Mouse (Mus musculus): ENCODE results near the gene Tmem214. TPM values are rescaled to one million over a fixed set of nuclear protein-coding genes. Genes with fewer than 3 reads are reported as not detected.

Gene Tmem214
- polyA plus RNA-seq, 1 experiment from 2014 or later: 72.5 TPM

GRCm38 (mm10) chr5:30917891-30918670 lies 50.3 kb downstream of the Tmem214 start:
- Histone ChIP-seq H3K9me3 (ENCODE audit: low read depth, low read length) (no peaks in the 10 kb centered on the region), H3K36me3 (ENCODE audit: insufficient read depth) (peaks cover 45% of the 10 kb centered on the region), H3K4me1 (ENCODE audit: insufficient read depth) (peaks cover 9% of the 10 kb centered on the region; the same call in 1 of the 2 replicates), H3K4me3 (ENCODE audit: low read depth, low read length) (no peak overlapping the region), H3K27me3 (ENCODE audit: insufficient read depth, low read length) (no peaks in the 10 kb centered on the region), H3K27ac (ENCODE audit: low read depth) (no peak overlapping the region), H3K4me2 (no peak overlapping the region), H3K9ac (no peak overlapping the region)
- TF ChIP-seq CTCF (IDR thresholded peaks at IDR 0.05; ENCODE audit: low read depth): no peak
- DNase-seq (no peak), ATAC-seq (ENCODE audit: insufficient read depth) (no peak)
- 89% methylated on average over 31 of the region's 31 CpGs for WGBS

GRCm38 (mm10) chr5:30918691-30919090 lies 50.9 kb downstream of the Tmem214 start:
- Histone ChIP-seq H3K4me1 (ENCODE audit: insufficient read depth) (0 out of 2 replicates have a peak, but pooled peaks cover 6% of the 10 kb centered on the region), H3K4me3 (ENCODE audit: low read depth, low read length) (no peak overlapping the region), H3K27me3 (ENCODE audit: insufficient read depth, low read length) (no peaks in the 10 kb centered on the region), H3K36me3 (ENCODE audit: insufficient read depth) (peaks cover 45% of the 10 kb centered on the region), H3K27ac (ENCODE audit: low read depth) (no peak overlapping the region), H3K9ac (no peak overlapping the region), H3K9me3 (ENCODE audit: low read depth, low read length) (no peaks in the 10 kb centered on the region), H3K4me2 (no peak overlapping the region)
- ATAC-seq (ENCODE audit: insufficient read depth): no peak
- DNase-seq: no peak
- no peak for TF ChIP-seq CTCF (IDR thresholded peaks at IDR 0.05; ENCODE audit: low read depth)
- 82% methylated on average over 8 of the region's 8 CpGs for WGBS

GRCm38 (mm10) chr5:30919831-30920614 lies 52.2 kb downstream of the Tmem214 start:
- WGBS: 61% methylated on average over 11 of the region's 11 CpGs
- Histone ChIP-seq H3K4me3 (ENCODE audit: low read depth, low read length) (0 out of 2 replicates have a peak overlapping the region, but pooled peaks have one; percentile 47), H3K9me3 (ENCODE audit: low read depth, low read length) (no peaks in the 10 kb centered on the region), H3K27ac (ENCODE audit: low read depth) (no peak overlapping the region), H3K4me2 (peak overlapping the region; percentile 74), H3K36me3 (ENCODE audit: insufficient read depth) (peaks cover 45% of the 10 kb centered on the region), H3K9ac (no peak overlapping the region), H3K4me1 (ENCODE audit: insufficient read depth) (0 out of 2 replicates have a peak, but pooled peaks cover 6% of the 10 kb centered on the region), H3K27me3 (ENCODE audit: insufficient read depth, low read length) (no peaks in the 10 kb centered on the region)
- no peak for TF ChIP-seq CTCF (IDR thresholded peaks at IDR 0.05; ENCODE audit: low read depth)
- ATAC-seq (ENCODE audit: insufficient read depth): no peak
- peak; percentile 50 for DNase-seq

- DNase-seq: no peak
- Histone ChIP-seq H3K4me3 (ENCODE audit: low read depth, low read length) (0 out of 2 replicates have a peak overlapping the region, but pooled peaks have one; percentile 47), H3K4me2 (peak overlapping the region; percentile 74), H3K9me3 (ENCODE audit: low read depth, low read length) (no peaks in the 10 kb centered on the region), H3K27ac (ENCODE audit: low read depth) (no peak overlapping the region), H3K27me3 (ENCODE audit: insufficient read depth, low read length) (no peaks in the 10 kb centered on the region), H3K9ac (no peak overlapping the region), H3K36me3 (ENCODE audit: insufficient read depth) (peaks cover 45% of the 10 kb centered on the region), H3K4me1 (ENCODE audit: insufficient read depth) (0 out of 2 replicates have a peak, but pooled peaks cover 6% of the 10 kb centered on the region)
- TF ChIP-seq CTCF (IDR thresholded peaks at IDR 0.05; ENCODE audit: low read depth): no peak
- WGBS: 58% methylated on average over 19 of the region's 19 CpGs
- ATAC-seq (ENCODE audit: insufficient read depth): no peak; the same call in 1 of the 2 replicates
These were observed 52.8 kb downstream of the Tmem214 start for GRCm38 (mm10) chr5:30920621-30921020.

GRCm38 (mm10) chr5:30921256-30922033 lies 53.6 kb downstream of the Tmem214 start, which contains the start of gene Khk:
Gene Khk, plus strand, starts transcription at chr5:30921431.
- H3K27ac ChIP-seq (ENCODE audit: low read depth): peak within 1 kb of the TSS; percentile 73
- 1% methylated on average over 40 of the region's 40 CpGs for WGBS
- peak; percentile 80 for ATAC-seq (ENCODE audit: insufficient read depth)
- peaks cover 43% of the 10 kb centered on the region for H3K36me3 ChIP-seq (ENCODE audit: insufficient read depth)
- H3K4me1 ChIP-seq (ENCODE audit: insufficient read depth): 0 out of 2 replicates have a peak, but pooled peaks cover 6% of the 10 kb centered on the region
- H3K4me3 ChIP-seq (ENCODE audit: low read depth, low read length): peak within 1 kb of the TSS; percentile 47
- TF ChIP-seq CTCF (IDR thresholded peaks at IDR 0.05; ENCODE audit: low read depth): peak; percentile 91
- no peaks in the 10 kb centered on the region for H3K9me3 ChIP-seq (ENCODE audit: low read depth, low read length)
- peak within 1 kb of the TSS; percentile 53 for H3K9ac ChIP-seq
- no peaks in the 10 kb centered on the region for H3K27me3 ChIP-seq (ENCODE audit: insufficient read depth, low read length)
- H3K4me2 ChIP-seq: peak within 1 kb of the TSS; percentile 74
- DNase-seq: peak; percentile 94

GRCm38 (mm10) chr5:30922581-30923041 lies 54.8 kb downstream of the Tmem214 start:
- H3K9ac ChIP-seq: peak overlapping the region; percentile 53; the same call in 1 of the 2 replicates
- H3K27me3 ChIP-seq (ENCODE audit: insufficient read depth, low read length): no peaks in the 10 kb centered on the region
- 0 out of 2 replicates have a peak, but pooled peaks cover 6% of the 10 kb centered on the region for H3K4me1 ChIP-seq (ENCODE audit: insufficient read depth)
- H3K4me2 ChIP-seq: peak overlapping the region; percentile 74
- TF ChIP-seq CTCF (IDR thresholded peaks at IDR 0.05; ENCODE audit: low read depth): no peak
- no peak overlapping the region for H3K27ac ChIP-seq (ENCODE audit: low read depth)
- 40% methylated on average over 10 of the region's 10 CpGs for WGBS
- DNase-seq: no peak
- no peak for ATAC-seq (ENCODE audit: insufficient read depth)
- H3K4me3 ChIP-seq (ENCODE audit: low read depth, low read length): no peak overlapping the region
- H3K9me3 ChIP-seq (ENCODE audit: low read depth, low read length): no peaks in the 10 kb centered on the region
- H3K36me3 ChIP-seq (ENCODE audit: insufficient read depth): peaks cover 33% of the 10 kb centered on the region
